Mouse (Mus musculus) E14TG2a.4 (cell line): Measurements from ENCODE around the gene Ahnak.
"Not testable (repeated sequence)": the region's sequence is repeated elsewhere in the genome, so short reads cannot be mapped to it uniquely, and the experiment has no call there.

Source experiments
- H3K27me3 ChIP-seq: 2 replicates; pipeline ENCODE4 v1.6.1; 2014; ENCODE audit warnings: low read length, control low read depth; ENCODE audit not compliant: insufficient read depth
- H3K36me3 ChIP-seq: 2 replicates; pipeline ENCODE4 v1.6.1; 2014; ENCODE audit warnings: low read length, control low read depth; ENCODE audit not compliant: insufficient read depth
- H3K4me1 ChIP-seq: replicated peaks from 2 replicates; pipeline ENCODE4 v1.6.1; 2014; ENCODE audit warnings: low read depth, low read length, control low read depth
- H3K4me3 ChIP-seq: replicated peaks from 2 replicates; pipeline ENCODE4 v1.5.1; 2014; ENCODE audit warnings: mild to moderate bottlenecking, low read length
- H3K9me3 ChIP-seq: 2 replicates; pipeline ENCODE4 v1.6.1; 2014; ENCODE audit warnings: low read length, control low read depth
- CTCF ChIP-seq: conservative IDR thresholded peaks from 2 replicates; pipeline ENCODE4 v1.5.1; 2014; ENCODE audit warnings: low read length
- NANOG ChIP-seq: IDR thresholded peaks from 2 replicates; pipeline ENCODE4 v1.6.1; 2014; ENCODE audit warnings: borderline replicate concordance, low read length, mixed read lengths
- POU5F1 ChIP-seq: IDR thresholded peaks from 2 replicates; pipeline ENCODE4 v1.6.1; 2014; ENCODE audit warnings: low read length, borderline replicate concordance

The Ahnak gene

GRCm38 (mm10) chr19:9081311-9082190, 92.5 kb downstream of the Ahnak start:
- Histone ChIP-seq H3K4me1 (peaks cover 57% of the 10 kb centered on the region), H3K4me3 (peak overlapping the region; percentile 42), H3K27me3 (no peaks in the 10 kb centered on the region), H3K9me3 (no peaks in the 10 kb centered on the region), H3K36me3 (no peaks in the 10 kb centered on the region)
- TF ChIP-seq POU5F1 (no peak), NANOG (no peak), CTCF (no peak)

- TF ChIP-seq NANOG (no peak), CTCF (peak; percentile 85)
- Histone ChIP-seq H3K36me3 (no peaks in the 10 kb centered on the region), H3K9me3 (no peaks in the 10 kb centered on the region), H3K4me1 (peaks cover 48% of the 10 kb centered on the region), H3K4me3 (peak overlapping the region; percentile 42), H3K27me3 (no peaks in the 10 kb centered on the region)
Measured at GRCm38 (mm10) chr19:9082191-9083009, 93.3 kb downstream of the Ahnak start.

- peaks cover 42% of the 10 kb centered on the region for H3K4me1 ChIP-seq
- H3K36me3 ChIP-seq, result no peaks in the 10 kb centered on the region
- TF ChIP-seq POU5F1, result no peak
- no peak for TF ChIP-seq NANOG
- no peak for TF ChIP-seq CTCF
- peak overlapping the region; percentile 42 for H3K4me3 ChIP-seq
- H3K27me3 ChIP-seq, result no peaks in the 10 kb centered on the region
- H3K9me3 ChIP-seq, result no peaks in the 10 kb centered on the region
Measured at GRCm38 (mm10) chr19:9083010-9083355, 93.9 kb downstream of the Ahnak start.

- H3K27me3 ChIP-seq, H3K36me3 ChIP-seq, H3K9me3 ChIP-seq, H3K4me3 ChIP-seq: not testable (repeated sequence)
- H3K4me1 ChIP-seq, result peaks cover 35% of the 10 kb centered on the region
Measured at GRCm38 (mm10) chr19:9083892-9084291, 94.8 kb downstream of the Ahnak start.

- no peaks in the 10 kb centered on the region for H3K36me3 ChIP-seq
- no peak within 1 kb of the TSS for H3K4me3 ChIP-seq
- peaks cover 6% of the 10 kb centered on the region for H3K4me1 ChIP-seq
- TF ChIP-seq POU5F1 (no peak), CTCF (no peak), NANOG (no peak)
- H3K9me3 ChIP-seq, result no peaks in the 10 kb centered on the region
- H3K27me3 ChIP-seq, result no peaks in the 10 kb centered on the region
Measured at GRCm38 (mm10) chr19:9087821-9088220, 98.7 kb downstream of the Ahnak start, which contains the start of gene Scgb1a1. Gene Scgb1a1 (minus strand): TSS chr19:9087958.

GRCm38 (mm10) chr19:9090191-9090590, 101.1 kb downstream of the Ahnak start:
- Histone ChIP-seq H3K9me3 (no peaks in the 10 kb centered on the region), H3K36me3 (no peaks in the 10 kb centered on the region), H3K27me3 (no peaks in the 10 kb centered on the region), H3K4me3 (no peak overlapping the region), H3K4me1 (no peaks in the 10 kb centered on the region)
- no peak for TF ChIP-seq POU5F1
- no peak for TF ChIP-seq NANOG
- TF ChIP-seq CTCF, result no peak

- H3K4me3 ChIP-seq, result no peak overlapping the region
- TF ChIP-seq POU5F1 (no peak), CTCF (no peak), NANOG (no peak)
Measured at GRCm38 (mm10) chr19:9090709-9091108, 101.6 kb downstream of the Ahnak start.

GRCm38 (mm10) chr19:9095111-9095510, 106.0 kb downstream of the Ahnak start:
- peaks cover 1% of the 10 kb centered on the region; the same call in 1 of the 2 replicates for H3K4me1 ChIP-seq
- H3K4me3 ChIP-seq, result no peak overlapping the region
- H3K9me3 ChIP-seq, result no peaks in the 10 kb centered on the region
- no peaks in the 10 kb centered on the region for H3K36me3 ChIP-seq
- TF ChIP-seq CTCF (no peak), POU5F1 (no peak), NANOG (no peak)
- H3K27me3 ChIP-seq, result no peaks in the 10 kb centered on the region

More at GRCm38 (mm10) chr19:9090709-9091108, 101.6 kb downstream of the Ahnak start:
- H3K27me3 ChIP-seq, result no peaks in the 10 kb centered on the region
- H3K9me3 ChIP-seq, result no peaks in the 10 kb centered on the region
- no peaks in the 10 kb centered on the region for H3K4me1 ChIP-seq
- no peaks in the 10 kb centered on the region for H3K36me3 ChIP-seq
